Mouse (Mus musculus) megakaryocyte, embryonic 14.5 days (primary cell): ENCODE data around the gene Large1.

Experiments used
- FLI1 ChIP-seq: IDR thresholded peaks from 2 replicates; pipeline ENCODE4 v1.6.1; 2012; ENCODE audit warnings: low read length, inconsistent platforms, mixed read lengths
- GATA1 ChIP-seq: IDR thresholded peaks from 3 replicates; pipeline ENCODE4 v1.6.1; 2012; ENCODE audit warnings: mixed read lengths, low read length, inconsistent platforms, borderline replicate concordance

GRCm38 (mm10) chr8:72833112-72833511 is 520.2 kb downstream of the Large1 start:
- TF ChIP-seq GATA1 (no peak), FLI1 (no peak)
